Comparison of ENCODE assay signal across 20 mouse cellular contexts in genomic region chr17:46275506-46275905, GRCm38 (mm10). TPM values are rescaled to one million over a fixed set of nuclear protein-coding genes. Genes with fewer than 3 reads are reported as not detected.
"Had no signal": no experiment of that assay in that cellular context is flagged by ENCODE, and none has a peak within 500 bp of the region (broad histone marks: within the 10 kb centered on the region; RNA-seq: fewer than 3 reads in every experiment).

No protein-coding gene starts in this region.

- H3K36me3 ChIP-seq: midbrain, embryonic 15.5 days had no signal

- ATAC-seq: liver, embryonic 12.5 days; midbrain, embryonic 15.5 days had no signal

- H3K4me1 ChIP-seq: midbrain, embryonic 12.5 days; midbrain, embryonic 15.5 days; neural tube, embryonic 13.5 days had no signal

- DNase-seq: kidney, postnatal 14 days; kidney, postnatal 4 days; layer of hippocampus, adult 9-11 months; liver; lung, adult 18-20 months; lung, postnatal 14 days; retina, postnatal 1 day; right cerebral cortex, postnatal 25 days; spleen, adult 18-20 months; thymus, postnatal 36 days had no signal

- H3K9me3 ChIP-seq: limb, embryonic 10.5 days; limb, embryonic 13.5 days; liver, embryonic 12.5 days; liver, embryonic 15.5 days; lung, embryonic 15.5 days; midbrain, embryonic 12.5 days; midbrain, embryonic 15.5 days; neural tube, embryonic 13.5 days; stomach, embryonic 15.5 days had no signal

- H3K4me3 ChIP-seq: limb, embryonic 10.5 days; limb, embryonic 13.5 days; liver, embryonic 12.5 days; liver, embryonic 15.5 days; lung, embryonic 15.5 days; midbrain, embryonic 12.5 days; midbrain, embryonic 15.5 days; neural tube, embryonic 13.5 days; stomach, embryonic 15.5 days had no signal

- H3K27me3 ChIP-seq: limb, embryonic 13.5 days; liver, embryonic 12.5 days; liver, embryonic 15.5 days; lung, embryonic 15.5 days; midbrain, embryonic 12.5 days; midbrain, embryonic 15.5 days; neural tube, embryonic 13.5 days; stomach, embryonic 15.5 days had no signal

- H3K27ac ChIP-seq: limb, embryonic 10.5 days; limb, embryonic 13.5 days; liver, embryonic 12.5 days; liver, embryonic 15.5 days; lung, embryonic 15.5 days; macrophage; midbrain, embryonic 12.5 days; midbrain, embryonic 15.5 days; neural tube, embryonic 13.5 days; stomach, embryonic 15.5 days had no signal

- H3K9ac ChIP-seq: limb, embryonic 13.5 days; liver, embryonic 12.5 days; liver, embryonic 15.5 days; lung, embryonic 15.5 days; midbrain, embryonic 12.5 days; midbrain, embryonic 15.5 days; neural tube, embryonic 13.5 days; stomach, embryonic 15.5 days had no signal

- H3K4me2 ChIP-seq: limb, embryonic 13.5 days; liver, embryonic 12.5 days; liver, embryonic 15.5 days; lung, embryonic 15.5 days; midbrain, embryonic 12.5 days; midbrain, embryonic 15.5 days; neural tube, embryonic 13.5 days; stomach, embryonic 15.5 days had no signal

RNA-seq across cellular contexts. Expression of gene Dlk2, which starts 21.7 kb away (rescaled TPM):
- polyA plus RNA-seq: liver, embryonic 12.5 days; liver, embryonic 15.5 days; macrophage had no signal

RNA-seq across cellular contexts. Expression of gene Lrrc73, which starts 22.2 kb away (rescaled TPM):
- polyA plus RNA-seq: liver, embryonic 15.5 days; macrophage had no signal
